Mouse (Mus musculus) MEL (cell line): ENCODE data around the gene Gde1.

Experiments used
- CHD2 ChIP-seq: IDR thresholded peaks from 2 replicates; pipeline ENCODE4 v1.6.1; 2011; ENCODE audit warnings: low read length, improper control_type of control experiment
- CTCF ChIP-seq, 3 experiments: IDR thresholded peaks in 2 of 3; conservative IDR thresholded peaks in 1 of 3; 2 replicates each; pipeline ENCODE4 v1.5.1; 2011 to 2012; ENCODE audit warnings: low read length in 3 of 3, low read depth in 2 of 3, mild to moderate bottlenecking in 2 of 3, improper control_type of control experiment in 1 of 3, inconsistent platforms in 1 of 3, mixed read lengths in 1 of 3, moderate library complexity in 1 of 3; ENCODE audit not compliant: control insufficient read depth in 1 of 3, insufficient read depth in 1 of 3, poor library complexity in 1 of 3, severe bottlenecking in 1 of 3
- EP300 ChIP-seq, 2 experiments: IDR thresholded peaks; 2 replicates each; pipeline ENCODE4 v1.6.1; 2011; ENCODE audit warnings: improper control_type of control experiment in 2 of 2, low read length in 2 of 2, low read depth in 1 of 2, mild to moderate bottlenecking in 1 of 2
- GABPA ChIP-seq: IDR thresholded peaks from 2 replicates; pipeline ENCODE4 v1.6.1; 2012; ENCODE audit warnings: low read depth, mild to moderate bottlenecking, inconsistent platforms, low read length, improper control_type of control experiment, moderate library complexity
- GATA1 ChIP-seq: IDR thresholded peaks from 2 replicates; pipeline ENCODE4 v1.6.1; 2011; ENCODE audit warnings: low read depth, low read length, improper control_type of control experiment
- KAT2A ChIP-seq: conservative IDR thresholded peaks from 2 replicates; pipeline ENCODE4 v1.6.1; 2012; ENCODE audit warnings: low read depth, low read length, improper control_type of control experiment, inconsistent platforms
- MXI1 ChIP-seq: IDR thresholded peaks from 2 replicates; pipeline ENCODE4 v1.6.1; 2011; ENCODE audit warnings: mild to moderate bottlenecking, low read depth, low read length, improper control_type of control experiment
- POLR2A ChIP-seq, 2 experiments: IDR thresholded peaks; 2 replicates each; pipeline ENCODE4 v1.6.1; 2011 to 2012; ENCODE audit warnings: low read length in 2 of 2, mild to moderate bottlenecking in 2 of 2, control low read depth in 1 of 2, improper control_type of control experiment in 1 of 2, low read depth in 1 of 2, moderate library complexity in 1 of 2; ENCODE audit not compliant: control insufficient read depth in 1 of 2, insufficient read depth in 1 of 2, poor library complexity in 1 of 2
- TCF12 ChIP-seq: IDR thresholded peaks from 2 replicates; pipeline ENCODE4 v1.6.1; 2014; ENCODE audit warnings: low read depth, mild to moderate bottlenecking, inconsistent platforms, low read length, improper control_type of control experiment, moderate library complexity
- USF2 ChIP-seq, 2 experiments: IDR thresholded peaks; 2 replicates each; pipeline ENCODE4 v1.6.1; 2011 to 2012; ENCODE audit warnings: improper control_type of control experiment in 2 of 2, low read length in 2 of 2, borderline replicate concordance in 1 of 2, inconsistent platforms in 1 of 2, low read depth in 1 of 2, mild to moderate bottlenecking in 1 of 2; ENCODE audit not compliant: insufficient read depth in 1 of 2
- ZC3H11A ChIP-seq: IDR thresholded peaks from 2 replicates; pipeline ENCODE4 v1.6.1; 2012; ENCODE audit warnings: low read depth, mild to moderate bottlenecking, inconsistent platforms, low read length, improper control_type of control experiment
- ZNF384 ChIP-seq: IDR thresholded peaks from 2 replicates; pipeline ENCODE4 v1.6.1; 2012; ENCODE audit warnings: low read depth, mild to moderate bottlenecking, inconsistent platforms, low read length, improper control_type of control experiment

GRCm38 (mm10) chr7:118670142-118670541 lies 35.4 kb downstream of the Gde1 start:
- TF ChIP-seq EP300 (IDR thresholded peaks at IDR 0.05; ENCODE audit: low read depth in 1 of 2, low read length in 2 of 2) (no peak), GABPA (no peak), CTCF (IDR thresholded peaks at IDR 0.05 in 2 of 3, conservative IDR thresholded peaks at IDR 0.05 in 1 of 3; ENCODE audit: control insufficient read depth in 1 of 3, insufficient read depth in 1 of 3, low read depth in 2 of 3, low read length in 3 of 3, poor library complexity in 1 of 3, severe bottlenecking in 1 of 3) (no peak), CHD2 (no peak), TCF12 (no peak), GATA1 (no peak), KAT2A (no peak), USF2 (IDR thresholded peaks at IDR 0.05; ENCODE audit: borderline replicate concordance in 1 of 2, insufficient read depth in 1 of 2, low read depth in 1 of 2, low read length in 2 of 2) (no peak), POLR2A (IDR thresholded peaks at IDR 0.05; ENCODE audit: control insufficient read depth in 1 of 2, insufficient read depth in 1 of 2, low read depth in 1 of 2, low read length in 2 of 2, poor library complexity in 1 of 2) (no peak), ZNF384 (no peak), MXI1 (no peak), ZC3H11A (no peak)
